Mouse (Mus musculus): ENCODE data around the gene Rnf144a. TPM values are rescaled to one million over a fixed set of nuclear protein-coding genes. Genes with fewer than 3 reads are reported as not detected.

Gene Rnf144a
- polyA plus RNA-seq, 1 experiment, result 13.8 TPM

- no peaks in the 10 kb centered on the region; the same call in 1 of the 2 replicates for H3K4me1 ChIP-seq (ENCODE audit: control insufficient read depth, insufficient read depth, low read length)
- H3K36me3 ChIP-seq (ENCODE audit: control insufficient read depth, insufficient read depth, low read length), result no peaks in the 10 kb centered on the region
- H3K4me3 ChIP-seq (ENCODE audit: control insufficient read depth, low read depth, low read length), result no peak overlapping the region
- H3K27ac ChIP-seq (ENCODE audit: control insufficient read depth, insufficient read depth, low read depth, low read length), result no peak overlapping the region
- TF ChIP-seq POLR2A (IDR thresholded peaks at IDR 0.05; ENCODE audit: control insufficient read depth, low read depth, low read length), result no peak
- no peak for TF ChIP-seq CTCF (IDR thresholded peaks at IDR 0.05; ENCODE audit: control insufficient read depth, insufficient read depth, insufficient replicate concordance, low read depth, low read length)
- H3K27me3 ChIP-seq (ENCODE audit: control insufficient read depth, insufficient read depth, low read length), result no peaks in the 10 kb centered on the region
Observed at GRCm38 (mm10) chr12:26399391-26399790, 15.7 kb downstream of the Rnf144a start.

- Histone ChIP-seq H3K4me3 (ENCODE audit: control insufficient read depth, low read depth, low read length) (no peak overlapping the region), H3K27me3 (ENCODE audit: control insufficient read depth, insufficient read depth, low read length) (no peaks in the 10 kb centered on the region), H3K27ac (ENCODE audit: control insufficient read depth, insufficient read depth, low read depth, low read length) (no peak overlapping the region), H3K36me3 (ENCODE audit: control insufficient read depth, insufficient read depth, low read length) (no peaks in the 10 kb centered on the region), H3K4me1 (ENCODE audit: control insufficient read depth, insufficient read depth, low read length) (no peaks in the 10 kb centered on the region; the same call in 1 of the 2 replicates)
- TF ChIP-seq CTCF (IDR thresholded peaks at IDR 0.05; ENCODE audit: control insufficient read depth, insufficient read depth, insufficient replicate concordance, low read depth, low read length), result no peak
- TF ChIP-seq POLR2A (IDR thresholded peaks at IDR 0.05; ENCODE audit: control insufficient read depth, low read depth, low read length), result no peak
Observed at GRCm38 (mm10) chr12:26398597-26398996, 16.5 kb downstream of the Rnf144a start.

GRCm38 (mm10) chr12:26394485-26395470 lies 20.3 kb downstream of the Rnf144a start:
- Histone ChIP-seq H3K4me1 (ENCODE audit: control insufficient read depth, insufficient read depth, low read length) (no peaks in the 10 kb centered on the region), H3K4me3 (ENCODE audit: control insufficient read depth, low read depth, low read length) (no peak overlapping the region), H3K36me3 (ENCODE audit: control insufficient read depth, insufficient read depth, low read length) (no peaks in the 10 kb centered on the region), H3K27ac (ENCODE audit: control insufficient read depth, insufficient read depth, low read depth, low read length) (no peak overlapping the region), H3K27me3 (ENCODE audit: control insufficient read depth, insufficient read depth, low read length) (no peaks in the 10 kb centered on the region)
- TF ChIP-seq POLR2A (IDR thresholded peaks at IDR 0.05; ENCODE audit: control insufficient read depth, low read depth, low read length) (no peak), CTCF (IDR thresholded peaks at IDR 0.05; ENCODE audit: control insufficient read depth, insufficient read depth, insufficient replicate concordance, low read depth, low read length) (no peak)

GRCm38 (mm10) chr12:26393291-26393690 lies 21.8 kb downstream of the Rnf144a start:
- no peaks in the 10 kb centered on the region for H3K4me1 ChIP-seq (ENCODE audit: control insufficient read depth, insufficient read depth, low read length)
- H3K36me3 ChIP-seq (ENCODE audit: control insufficient read depth, insufficient read depth, low read length), result no peaks in the 10 kb centered on the region
- no peak overlapping the region for H3K4me3 ChIP-seq (ENCODE audit: control insufficient read depth, low read depth, low read length)
- no peaks in the 10 kb centered on the region for H3K27me3 ChIP-seq (ENCODE audit: control insufficient read depth, insufficient read depth, low read length)
- no peak overlapping the region for H3K27ac ChIP-seq (ENCODE audit: control insufficient read depth, insufficient read depth, low read depth, low read length)
- TF ChIP-seq POLR2A (IDR thresholded peaks at IDR 0.05; ENCODE audit: control insufficient read depth, low read depth, low read length), result no peak
- no peak for TF ChIP-seq CTCF (IDR thresholded peaks at IDR 0.05; ENCODE audit: control insufficient read depth, insufficient read depth, insufficient replicate concordance, low read depth, low read length)

GRCm38 (mm10) chr12:26391162-26391561 lies 23.9 kb downstream of the Rnf144a start:
- Histone ChIP-seq H3K36me3 (ENCODE audit: control insufficient read depth, insufficient read depth, low read length) (no peaks in the 10 kb centered on the region), H3K27me3 (ENCODE audit: control insufficient read depth, insufficient read depth, low read length) (no peaks in the 10 kb centered on the region), H3K4me3 (ENCODE audit: control insufficient read depth, low read depth, low read length) (no peak overlapping the region), H3K27ac (ENCODE audit: control insufficient read depth, insufficient read depth, low read depth, low read length) (no peak overlapping the region), H3K4me1 (ENCODE audit: control insufficient read depth, insufficient read depth, low read length) (no peaks in the 10 kb centered on the region; the same call in 1 of the 2 replicates)
- no peak for TF ChIP-seq CTCF (IDR thresholded peaks at IDR 0.05; ENCODE audit: control insufficient read depth, insufficient read depth, insufficient replicate concordance, low read depth, low read length)
- TF ChIP-seq POLR2A (IDR thresholded peaks at IDR 0.05; ENCODE audit: control insufficient read depth, low read depth, low read length), result no peak

GRCm38 (mm10) chr12:26387523-26387922 lies 27.5 kb downstream of the Rnf144a start:
- no peak for TF ChIP-seq POLR2A (IDR thresholded peaks at IDR 0.05; ENCODE audit: control insufficient read depth, low read depth, low read length)
- TF ChIP-seq CTCF (IDR thresholded peaks at IDR 0.05; ENCODE audit: control insufficient read depth, insufficient read depth, insufficient replicate concordance, low read depth, low read length), result no peak
- Histone ChIP-seq H3K36me3 (ENCODE audit: control insufficient read depth, insufficient read depth, low read length) (no peaks in the 10 kb centered on the region), H3K4me3 (ENCODE audit: control insufficient read depth, low read depth, low read length) (no peak overlapping the region), H3K27ac (ENCODE audit: control insufficient read depth, insufficient read depth, low read depth, low read length) (no peak overlapping the region), H3K4me1 (ENCODE audit: control insufficient read depth, insufficient read depth, low read length) (no peaks in the 10 kb centered on the region; the same call in 1 of the 2 replicates), H3K27me3 (ENCODE audit: control insufficient read depth, insufficient read depth, low read length) (no peaks in the 10 kb centered on the region)

- H3K27ac ChIP-seq (ENCODE audit: control insufficient read depth, insufficient read depth, low read depth, low read length), result no peak overlapping the region
- TF ChIP-seq POLR2A (IDR thresholded peaks at IDR 0.05; ENCODE audit: control insufficient read depth, low read depth, low read length), result no peak
- no peak for TF ChIP-seq CTCF (IDR thresholded peaks at IDR 0.05; ENCODE audit: control insufficient read depth, insufficient read depth, insufficient replicate concordance, low read depth, low read length)
Observed at GRCm38 (mm10) chr12:26386947-26387346, 28.1 kb downstream of the Rnf144a start.

More at GRCm38 (mm10) chr12:26386947-26387346, 28.1 kb downstream of the Rnf144a start:
- H3K4me3 ChIP-seq (ENCODE audit: control insufficient read depth, low read depth, low read length), result no peak overlapping the region
- no peaks in the 10 kb centered on the region for H3K36me3 ChIP-seq (ENCODE audit: control insufficient read depth, insufficient read depth, low read length)
- H3K4me1 ChIP-seq (ENCODE audit: control insufficient read depth, insufficient read depth, low read length), result no peaks in the 10 kb centered on the region; the same call in 1 of the 2 replicates
- no peaks in the 10 kb centered on the region for H3K27me3 ChIP-seq (ENCODE audit: control insufficient read depth, insufficient read depth, low read length)

Data from testis, adult 2 months (tissue).